Mouse (Mus musculus) adrenal gland, postnatal 36 days (tissue): ENCODE measurements around the gene Shld2. TPM values are rescaled to one million over a fixed set of nuclear protein-coding genes. Genes with fewer than 3 reads are reported as not detected.
"Not testable (repeated sequence)": the region's sequence is repeated elsewhere in the genome, so short reads cannot be mapped to it uniquely, and the experiment has no call there.

Source experiments
- DNase-seq, 2 experiments: peaks; one replicate each; pipeline ENCODE4 v3.0.0; 2021; ENCODE audit warnings: mixed read lengths in 1 of 2
- total RNA-seq, 2 experiments: library from RNA; stranded (reverse); gene quantifications; 2 replicates each; pipeline ENCODE4 v1.2.3; 2021

Shld2 gene
- total RNA-seq, 2 experiments from 2014 or later = 7.4 to 14.9 TPM

DNA sequence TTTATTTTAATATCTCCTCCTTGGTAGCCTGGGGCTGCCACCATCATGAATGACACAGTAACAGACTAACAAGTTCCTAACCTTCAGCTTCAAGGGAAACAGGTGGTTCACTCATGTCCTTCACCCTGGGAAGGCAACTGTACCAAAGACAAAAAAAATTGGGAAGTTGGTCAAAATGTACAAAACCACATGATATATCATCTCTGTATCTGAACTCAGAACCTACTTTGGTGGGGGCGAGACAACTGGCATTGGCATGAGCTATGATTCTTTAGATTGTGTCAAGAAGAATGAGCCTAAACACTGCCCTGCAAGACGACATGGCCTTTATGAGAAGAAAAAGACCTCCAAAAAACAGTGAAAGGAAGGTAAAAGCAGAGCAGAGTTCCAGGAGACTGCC is 29.5 kb downstream of the Shld2 start:
- DNase-seq = no peak

DNA sequence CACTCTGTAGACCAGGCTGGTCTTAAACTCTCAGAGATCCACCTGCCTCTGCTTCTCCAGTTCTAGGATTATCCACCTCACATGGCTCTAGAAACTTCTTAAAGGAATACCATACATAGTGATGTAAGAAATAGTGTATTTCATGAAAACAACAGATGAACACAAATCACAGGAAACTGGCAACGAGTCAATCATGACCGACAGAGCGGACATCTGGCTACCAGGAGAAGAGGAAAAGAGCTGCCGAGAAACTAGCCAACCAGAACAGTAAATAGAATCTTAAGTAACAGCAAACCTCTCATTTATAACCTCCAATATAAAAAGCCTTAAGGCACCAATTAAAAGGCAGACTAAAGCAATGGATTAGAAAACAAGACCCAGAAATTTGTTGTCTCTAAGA is 30.6 kb downstream of the Shld2 start:
- DNase-seq = no peak

- no peak for DNase-seq
Measured at GRCm38 (mm10) chr14:34275225-34275624, 35.1 kb downstream of the Shld2 start.

- no peak for DNase-seq
Measured at GRCm38 (mm10) chr14:34274141-34274540, 36.2 kb downstream of the Shld2 start.

DNA sequence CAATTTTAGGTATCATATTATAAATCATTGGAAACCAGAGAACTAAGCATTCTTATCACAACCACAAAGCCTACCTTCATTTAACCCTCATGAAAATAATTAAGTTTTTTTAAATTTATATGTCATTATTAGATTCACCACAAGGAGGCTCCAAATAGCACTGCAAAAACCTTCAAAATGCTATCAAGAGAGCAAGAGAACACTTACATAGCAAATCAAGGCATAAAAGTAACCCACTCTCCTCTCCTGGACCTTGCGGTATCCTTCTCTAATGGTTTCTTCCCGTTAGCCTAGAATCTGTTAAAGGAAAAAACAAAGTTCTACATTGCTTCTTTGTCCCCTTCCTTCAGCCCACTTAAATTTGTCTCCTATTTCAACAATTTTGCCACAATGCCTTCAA is 37.0 kb downstream of the Shld2 start:
- no peak for DNase-seq

- peak; percentile 12 to 30 for DNase-seq
Measured at GRCm38 (mm10) chr14:34268046-34268445, 42.2 kb downstream of the Shld2 start.

DNA sequence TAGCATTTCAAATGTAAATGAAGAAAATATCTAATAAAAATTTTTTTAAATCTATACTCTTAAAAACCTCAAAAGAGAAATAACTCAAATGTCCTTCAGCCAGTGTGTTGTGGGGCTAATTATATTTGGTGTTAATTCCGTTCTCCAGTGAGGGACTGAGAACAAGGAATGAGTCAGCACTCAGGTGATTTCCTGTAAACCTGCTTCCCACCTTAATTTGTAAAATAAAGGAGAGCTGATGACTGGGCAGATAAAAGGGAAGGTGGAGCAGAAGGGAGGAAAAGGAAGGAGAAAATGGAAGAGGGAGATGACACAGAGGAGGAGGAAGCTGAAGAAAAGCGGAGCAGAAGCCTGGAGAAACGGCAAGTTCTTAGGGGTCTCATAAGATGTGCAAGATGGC is 51.8 kb downstream of the Shld2 start:
- DNase-seq = not testable (repeated sequence)

GRCm38 (mm10) chr14:34253261-34253660 is 57.0 kb downstream of the Shld2 start:
- DNase-seq = no peak

DNA sequence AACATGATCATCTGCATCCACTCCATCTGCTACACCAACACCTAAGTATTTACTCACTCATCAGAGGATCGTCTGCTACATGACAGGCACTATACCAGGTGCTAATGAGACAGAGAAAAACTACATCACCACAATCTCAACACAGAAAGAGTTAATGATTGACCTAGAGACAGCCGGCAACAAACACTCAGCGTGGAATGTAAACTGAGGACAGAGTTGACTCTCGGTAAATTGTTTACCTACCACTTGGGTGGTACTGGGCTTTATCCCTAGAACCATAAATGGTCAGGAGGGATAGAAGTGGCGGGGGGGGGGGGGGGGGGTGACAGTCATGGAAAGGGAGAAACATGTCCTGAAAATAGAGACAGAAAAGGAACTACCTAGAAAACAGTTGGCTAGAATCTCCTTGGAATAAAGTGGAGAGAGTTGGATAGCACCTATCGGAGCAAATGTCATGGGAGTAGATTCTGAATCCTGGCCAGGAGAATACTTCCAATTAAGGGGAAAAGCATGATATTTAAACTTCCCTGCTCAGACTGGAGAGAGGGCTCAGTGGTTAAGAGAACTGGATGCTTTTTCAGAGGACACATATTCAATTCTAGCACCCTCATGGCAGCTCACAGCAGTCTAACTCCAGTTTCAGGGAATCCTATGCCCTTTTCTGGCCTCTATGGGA is 57.7 kb downstream of the Shld2 start:
- DNase-seq = no peak

- no peak for DNase-seq
Measured at GRCm38 (mm10) chr14:34240676-34241075, 69.6 kb downstream of the Shld2 start.

DNA sequence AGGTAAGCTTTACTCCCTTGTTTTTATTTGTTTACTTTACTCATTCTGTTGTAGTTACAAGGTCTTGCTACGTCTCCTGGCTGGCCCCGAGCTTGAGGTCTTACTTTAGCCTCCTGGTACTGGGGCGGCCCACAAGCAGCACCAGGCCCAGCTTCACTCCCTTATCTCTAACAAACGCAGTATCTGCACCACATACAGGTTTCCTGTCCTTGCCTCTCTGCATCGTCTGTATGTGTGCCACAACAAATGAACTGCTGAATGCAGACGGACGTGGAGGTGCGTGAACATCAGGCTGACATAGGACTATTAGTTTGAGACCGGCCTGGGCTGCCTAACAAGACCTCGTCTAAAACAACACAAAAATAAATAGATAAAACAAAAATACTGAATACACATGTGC is 70.0 kb downstream of the Shld2 start:
- no peak for DNase-seq

- peak; percentile 77 to 82 for DNase-seq
Measured at GRCm38 (mm10) chr14:34234630-34235380, 75.5 kb downstream of the Shld2 start.

DNA sequence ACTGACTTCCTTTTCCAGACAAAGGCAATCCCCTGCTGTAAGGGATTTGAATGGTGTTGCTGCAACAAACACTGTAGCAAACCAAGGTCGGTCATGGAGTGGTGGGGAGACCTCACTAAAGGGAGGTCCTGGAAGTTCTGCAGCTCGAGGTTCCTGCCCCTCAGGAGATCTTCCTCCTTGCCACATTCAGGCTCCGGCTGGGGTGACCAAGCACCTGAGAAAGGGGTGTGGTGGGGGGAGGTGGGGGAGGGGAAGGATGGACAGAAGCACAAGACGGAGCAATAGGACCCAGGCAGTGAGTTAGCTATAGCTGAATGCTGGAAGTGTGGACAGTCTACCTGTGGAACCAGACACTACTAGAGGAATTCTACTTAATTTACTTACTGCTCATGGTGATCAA is 76.4 kb downstream of the Shld2 start:
- no peak for DNase-seq

GRCm38 (mm10) chr14:34232866-34233680 is 77.2 kb downstream of the Shld2 start:
- no peak for DNase-seq

- DNase-seq = no peak
Measured at GRCm38 (mm10) chr14:34232340-34232739, 78.0 kb downstream of the Shld2 start.

DNA sequence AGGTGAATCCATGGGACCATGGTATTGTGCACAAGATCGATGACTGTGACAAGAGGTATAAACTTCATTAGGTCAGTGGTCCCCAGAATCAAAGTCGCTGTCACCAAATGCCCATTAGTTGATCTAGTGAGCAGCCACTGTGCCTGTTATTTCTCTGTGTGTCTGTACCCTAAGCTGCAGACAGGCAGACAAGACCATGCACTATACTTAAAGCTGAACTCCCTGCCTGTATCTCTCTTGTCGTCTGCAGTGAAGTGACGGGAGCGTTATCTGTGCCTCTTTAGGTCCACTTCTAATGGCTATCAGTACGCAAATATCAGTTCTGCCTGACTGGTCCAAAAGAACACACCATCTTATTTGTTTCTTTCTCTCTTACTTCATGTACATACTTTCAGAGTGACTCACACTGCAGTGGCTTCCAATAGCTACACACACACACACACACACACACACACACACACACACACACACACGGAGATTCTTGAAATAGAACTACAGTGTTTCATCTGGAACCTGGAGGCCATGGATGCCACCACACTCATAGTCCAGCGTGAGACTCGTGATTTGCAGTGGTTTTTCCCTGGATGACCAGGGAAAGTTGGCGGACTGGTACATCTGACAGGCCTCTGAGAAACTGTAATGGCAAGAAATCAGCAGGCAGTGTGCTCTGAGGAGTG is 81.3 kb downstream of the Shld2 start:
- no peak for DNase-seq

DNA sequence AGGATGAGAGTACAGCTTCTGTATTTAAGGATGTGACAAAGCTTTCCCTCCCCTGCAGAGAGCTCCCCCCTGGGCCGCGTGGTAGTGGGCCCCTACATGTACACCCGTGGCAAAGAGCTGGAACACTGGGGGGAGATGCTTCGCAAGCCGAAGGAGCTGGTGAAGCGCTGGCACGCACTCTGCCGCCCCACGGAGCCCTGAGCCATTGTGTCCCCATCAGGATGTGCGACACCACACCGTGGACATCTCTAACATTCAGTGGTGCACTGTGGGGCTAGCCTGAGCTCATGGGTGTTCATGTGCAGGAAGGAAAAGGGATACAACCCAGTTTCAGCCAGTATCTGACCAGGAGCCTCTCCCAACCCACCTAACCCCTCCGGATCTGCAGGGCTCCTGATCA is 82.3 kb downstream of the Shld2 start:
- DNase-seq = no peak

GRCm38 (mm10) chr14:34226566-34226965 is 83.7 kb downstream of the Shld2 start:
- no peak for DNase-seq

- DNase-seq = no peak
Measured at GRCm38 (mm10) chr14:34225986-34226385, 84.3 kb downstream of the Shld2 start.

DNA sequence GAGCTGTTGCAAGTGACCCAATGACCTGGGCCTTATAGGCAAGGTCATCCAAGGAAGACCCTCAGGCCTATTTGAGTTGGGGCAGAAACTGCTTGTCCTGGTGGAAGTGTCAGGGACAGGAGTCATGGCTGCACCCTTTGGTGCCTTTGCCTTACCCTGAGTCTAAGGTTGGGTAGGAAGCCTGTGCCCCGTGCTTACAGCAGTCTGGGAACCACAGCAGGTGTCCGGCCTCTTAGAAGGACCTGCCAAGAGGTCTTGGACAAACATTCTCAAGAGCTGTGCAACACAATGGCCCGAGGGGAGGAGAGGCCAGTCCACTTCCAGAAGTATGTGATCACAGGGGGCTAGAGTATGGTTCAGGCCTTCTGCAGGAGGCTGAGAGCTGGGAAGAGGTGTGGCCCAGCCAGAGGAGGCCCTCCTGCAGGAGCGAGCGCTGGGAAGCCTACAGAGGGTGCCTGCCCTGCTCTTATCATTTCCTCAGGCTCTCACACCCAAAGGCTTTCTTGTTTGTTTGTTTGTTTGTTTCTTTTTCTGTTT is 86.9 kb downstream of the Shld2 start:
- no peak for DNase-seq

- no peak for DNase-seq
Measured at GRCm38 (mm10) chr14:34221416-34222077, 88.7 kb downstream of the Shld2 start.

GRCm38 (mm10) chr14:34220426-34220825 is 89.9 kb downstream of the Shld2 start:
- no peak for DNase-seq
